8 mouse cellular contexts compared by ENCODE assay signal in genomic region chr9:106345167-106345566, GRCm38 (mm10). TPM values are rescaled to one million over a fixed set of nuclear protein-coding genes. Genes with fewer than 3 reads are reported as not detected.
DNase-seq lines count a peak whose midpoint lies in the region; ATAC-seq and TF ChIP-seq lines count a peak whose summit lies in the region.

No protein-coding gene starts in this region.

- no peak for TF ChIP-seq POLR2A in cerebellum, adult 2 months (IDR thresholded peaks at IDR 0.05; ENCODE audit: borderline replicate concordance, insufficient read depth, low read length)
- peak; percentile 59 for TF ChIP-seq POLR2A in myocyte (IDR thresholded peaks at IDR 0.05; ENCODE audit: insufficient read length, low read depth)

- peak; percentile 59 to 69 for DNase-seq in left cerebral cortex, adult 18-20 months (ENCODE audit: low spot score in 2 of 2)
- no peak for DNase-seq in left cerebral cortex, adult 11 months (ENCODE audit: low spot score)
- peak; percentile 55 to 71 for DNase-seq in cerebellum, adult 2 months
- peak; percentile 78 for DNase-seq in heart, adult 8-10 months (ENCODE audit: low spot score)
- peak; percentile 61 to 65 for DNase-seq in left cerebral cortex, postnatal 36 days (ENCODE audit: low spot score in 2 of 2)
- no peak for DNase-seq in thymus, postnatal 10 days (ENCODE audit: low spot score in 2 of 2)

- peaks cover 6% of the 10 kb centered on the region; the same call in 1 of the 2 replicates for H3K4me1 ChIP-seq in cerebellum, adult 2 months (ENCODE audit: control insufficient read depth, insufficient read depth, low read length)

- no peak overlapping the region for H3K27ac ChIP-seq in cerebellum, adult 2 months (ENCODE audit: insufficient read depth, low read length)

- WGBS in cerebellum, adult 2 months = 50% methylated on average over 6 of the region's 6 CpGs

- intact Hi-C loops in left cerebral cortex, postnatal 36 days (cut with DNase I) = no loop called here

- H3K36me3 ChIP-seq in myocyte (ENCODE audit: control insufficient read depth, insufficient read depth) = no peaks in the 10 kb centered on the region

- peak overlapping the region; percentile 68 for H3K4me2 ChIP-seq in myocyte (ENCODE audit: low read depth)

- H3K79me2 ChIP-seq in myocyte (ENCODE audit: control insufficient read depth, insufficient read depth) = no peaks in the 10 kb centered on the region

- no peaks in the 10 kb centered on the region for H3K27me3 ChIP-seq in cerebellum, adult 2 months (ENCODE audit: control insufficient read depth, insufficient read depth, low read length)
- H3K27me3 ChIP-seq in myocyte (ENCODE audit: control insufficient read depth, insufficient read depth, insufficient read length) = no peaks in the 10 kb centered on the region

- H3K4me3 ChIP-seq in cerebellum, adult 2 months (replicated peaks; ENCODE audit: insufficient read depth, low read depth, low read length) = no peak overlapping the region
- no peak overlapping the region for H3K4me3 ChIP-seq in myocyte

- ATAC-seq in megakaryocyte progenitor cell, adult 5-6 weeks (replicated peaks; ENCODE audit: poor library complexity) = no peak

- TF ChIP-seq CTCF in cerebellum, adult 2 months (IDR thresholded peaks at IDR 0.05; ENCODE audit: borderline replicate concordance, insufficient read depth, low read depth, low read length) = no peak

- H3ac ChIP-seq in myocyte (ENCODE audit: control insufficient read depth, insufficient read length) = no peak overlapping the region

TF ChIP-seq in myocyte, 11 proteins besides CTCF, POLR2A, EP300 and RAD21:
- TF ChIP-seq E2F4 (IDR thresholded peaks at IDR 0.05; ENCODE audit: insufficient read depth) (no peak), TCF12 (IDR thresholded peaks at IDR 0.05; ENCODE audit: insufficient read depth, poor library complexity, severe bottlenecking) (no peak), SRF (IDR thresholded peaks at IDR 0.05; ENCODE audit: control insufficient read depth, insufficient read length, low read depth) (no peak), MAX (IDR thresholded peaks at IDR 0.05; ENCODE audit: low read depth) (no peak), REST (IDR thresholded peaks at IDR 0.05; ENCODE audit: insufficient read depth, insufficient read length) (no peak), MYOG (IDR thresholded peaks at IDR 0.05; ENCODE audit: control insufficient read depth in 1 of 3, insufficient read depth in 1 of 3, insufficient read length in 2 of 3, low read depth in 2 of 3) (no peak), TCF3 (IDR thresholded peaks at IDR 0.05; ENCODE audit: insufficient read length, low read depth) (no peak), CEBPB (IDR thresholded peaks at IDR 0.05; ENCODE audit: insufficient read depth, poor library complexity, severe bottlenecking) (no peak), MYOD1 (IDR thresholded peaks at IDR 0.05; ENCODE audit: control insufficient read depth in 1 of 3, insufficient read length in 2 of 3, low read depth in 2 of 3) (no peak), USF1 (IDR thresholded peaks at IDR 0.05; ENCODE audit: low read depth) (no peak), POLR2AphosphoS2 (IDR thresholded peaks at IDR 0.05; ENCODE audit: insufficient read length, low read depth) (no peak)

RNA-seq across cellular contexts. Expression of gene Dusp7, which starts 23.3 kb away (rescaled TPM):
- 100 to 1,000 TPM; 106 to 111 TPM for total RNA-seq in left cerebral cortex, adult 18-20 months (2021)
- 46.4 and 49.6 TPM in 2 replicates for polyA plus RNA-seq in cerebellum, adult 2 months (2012; rRNA removed)
- total RNA-seq in heart, adult 8-10 months (2022) = 10 to 100 TPM; 53.4 to 67.0 (median 62.7) TPM
- total RNA-seq in left cerebral cortex, postnatal 36 days (2021) = 100 to 1,000 TPM; 103 to 118 TPM
- polyA plus RNA-seq in myocyte (2012; fragmentation: generic; extraction: Trizol) = 8.9 TPM
- total RNA-seq in megakaryocyte progenitor cell, adult 5-6 weeks (2015) = 31.6 and 41.9 TPM in 2 replicates
- 10.8 and 15.0 TPM in 2 replicates for total RNA-seq in megakaryocyte progenitor cell, adult 5-6 weeks (2017)

Comparison
In these comparisons a context has a peak if more than half of its experiments do, and no peak if none do; other contexts are left out.
1. DNase-seq: peak in left cerebral cortex, adult 18-20 months (2 of 2), cerebellum, adult 2 months (2 of 2), heart, adult 8-10 months (single experiment) and left cerebral cortex, postnatal 36 days (2 of 2); none in left cerebral cortex, adult 11 months (single experiment) and thymus, postnatal 10 days (0 of 2).